Mouse (Mus musculus): ENCODE data around the gene BC049730.
"Not testable (repeated sequence)": the region's sequence is repeated elsewhere in the genome, so short reads cannot be mapped to it uniquely, and the experiment has no call there.

The BC049730 gene

GRCm38 (mm10) chr7:24708832-24709292, at the start of gene BC049730:
Gene BC049730, plus strand, starts transcription at chr7:24709242.
- DNase-seq (ENCODE audit: low spot score), result no peak

GRCm38 (mm10) chr7:24659737-24660357, 49.2 kb upstream of the BC049730 start:
- DNase-seq (ENCODE audit: low spot score), result no peak

GRCm38 (mm10) chr7:24661118-24661904, 47.7 kb upstream of the BC049730 start:
- no peak for DNase-seq (ENCODE audit: low spot score)

GRCm38 (mm10) chr7:24662575-24662974, 46.5 kb upstream of the BC049730 start:
- DNase-seq (ENCODE audit: low spot score), result peak; percentile 92

- no peak for DNase-seq (ENCODE audit: low spot score)
Measured at GRCm38 (mm10) chr7:24664301-24664700, 44.7 kb upstream of the BC049730 start.

- DNase-seq (ENCODE audit: low spot score), result no peak
Measured at GRCm38 (mm10) chr7:24664959-24665358, 44.1 kb upstream of the BC049730 start.

DNA sequence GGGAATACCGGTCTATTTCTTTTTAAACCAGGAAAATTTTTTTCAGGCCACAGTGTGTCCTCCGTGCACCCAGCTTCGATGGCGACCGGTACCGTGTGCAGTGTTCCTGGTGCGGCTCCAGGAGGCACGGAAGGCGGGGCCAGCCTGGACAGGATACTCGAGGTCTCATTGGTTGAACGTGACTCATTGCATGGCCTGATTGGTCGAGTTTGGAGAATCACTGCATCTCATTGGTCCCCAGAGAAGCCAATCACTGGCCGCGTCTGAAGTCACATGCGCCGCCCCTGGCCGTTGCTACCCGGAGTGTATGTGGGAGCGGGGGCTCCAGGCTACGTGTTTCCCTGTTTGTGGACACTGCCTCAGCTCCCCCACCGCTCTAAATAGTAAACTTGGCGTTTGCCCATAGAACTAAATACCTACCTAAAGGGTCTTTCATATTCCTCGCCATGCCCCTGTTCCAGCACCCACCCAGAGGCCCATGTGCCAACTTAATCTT, 37.0 kb upstream of the BC049730 start:
- DNase-seq (ENCODE audit: low spot score), result no peak

- DNase-seq (ENCODE audit: low spot score), result no peak
Measured at GRCm38 (mm10) chr7:24676575-24676974, 32.5 kb upstream of the BC049730 start, which contains the start of gene Tex101. Gene Tex101, minus strand, starts transcription at chr7:24676675.

GRCm38 (mm10) chr7:24684121-24684520, 24.9 kb upstream of the BC049730 start:
- DNase-seq (ENCODE audit: low spot score), result not testable (repeated sequence)

DNA sequence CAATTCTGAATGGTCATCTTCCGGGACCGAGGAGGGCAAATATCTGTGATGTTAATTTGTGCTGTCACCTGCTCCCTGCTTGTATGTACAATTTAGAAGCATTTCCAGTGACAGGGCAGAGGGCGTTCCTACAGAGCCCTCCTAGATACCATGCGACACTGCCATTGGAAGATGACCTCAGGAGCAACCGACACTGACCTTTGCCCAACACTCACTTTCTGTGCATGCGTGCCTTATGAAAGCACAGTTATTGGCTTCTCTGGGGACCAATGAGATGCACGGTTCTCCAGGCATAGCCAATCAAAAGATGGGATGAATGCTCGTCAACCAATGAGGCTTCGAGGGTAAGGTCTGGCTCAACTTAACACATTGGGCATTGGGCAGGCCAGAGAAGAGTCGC, 21.5 kb upstream of the BC049730 start:
- not testable (repeated sequence) for DNase-seq (ENCODE audit: low spot score)

- DNase-seq (ENCODE audit: low spot score), result not testable (repeated sequence)
Measured at GRCm38 (mm10) chr7:24692693-24693092, 16.3 kb upstream of the BC049730 start.

DNA sequence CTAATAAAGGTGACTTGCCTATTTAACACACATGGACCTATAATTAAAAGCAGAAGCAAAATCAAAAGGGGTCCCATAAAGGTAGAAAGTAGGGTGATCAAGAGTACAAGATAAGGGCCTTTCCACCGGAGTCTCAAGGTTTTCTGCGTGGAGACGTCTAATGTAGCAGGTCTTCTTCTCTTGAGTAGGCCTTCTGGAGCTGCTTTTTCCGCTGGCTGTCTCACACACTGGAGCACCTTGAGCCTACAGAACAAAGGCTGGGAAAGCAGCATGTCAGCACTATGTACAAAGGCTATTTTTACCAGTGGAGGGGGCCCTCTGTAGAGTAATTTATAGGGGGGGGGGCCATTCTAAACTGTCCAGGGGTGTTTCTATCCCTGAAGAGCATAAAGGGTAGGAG, 11.2 kb upstream of the BC049730 start:
- not testable (repeated sequence) for DNase-seq (ENCODE audit: low spot score)

DNA sequence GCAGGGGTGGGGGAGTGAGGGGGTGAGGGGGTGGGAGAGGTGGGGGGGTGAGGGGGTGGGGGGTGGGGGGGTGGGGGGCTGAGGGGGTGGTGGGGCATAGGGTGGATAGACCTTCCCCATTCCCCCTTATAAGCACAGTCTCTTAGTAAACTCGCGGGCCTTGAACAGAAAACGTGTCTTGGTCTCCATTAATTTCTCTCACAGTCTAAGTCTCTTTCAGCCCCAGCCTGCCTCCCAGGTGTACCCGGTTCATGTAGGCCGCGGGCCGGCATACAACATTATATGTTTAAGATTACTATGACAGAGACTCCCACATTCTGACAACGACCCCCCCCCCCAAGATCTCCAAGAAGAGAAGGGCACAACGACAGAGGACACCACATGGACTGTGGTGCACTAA, 6.2 kb upstream of the BC049730 start:
- DNase-seq (ENCODE audit: low spot score), result not testable (repeated sequence)

- DNase-seq (ENCODE audit: low spot score), result no peak
Measured at GRCm38 (mm10) chr7:24715039-24715438, 6.0 kb downstream of the BC049730 start.

DNA sequence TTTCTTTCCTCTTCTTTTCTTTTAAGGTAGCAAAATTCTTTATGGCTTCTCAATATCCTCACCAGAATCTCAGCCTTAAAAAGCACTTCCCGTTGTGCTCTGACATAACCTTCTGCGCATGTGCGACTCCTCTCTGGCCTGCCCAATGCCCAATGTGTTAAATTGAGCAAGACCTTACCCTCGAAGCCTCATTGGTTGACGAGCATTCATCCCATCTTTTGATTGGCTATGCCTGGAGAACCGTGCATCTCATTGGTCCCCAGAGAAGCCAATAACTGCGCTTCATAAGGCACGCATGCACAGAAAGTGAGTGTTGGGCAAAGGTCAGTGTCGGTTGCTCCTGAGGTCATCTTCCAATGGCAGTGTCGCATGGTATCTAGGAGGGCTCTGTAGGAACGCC, 17.8 kb downstream of the BC049730 start, which contains the start of gene Gm4763:
Gm4763 (minus strand) TSS at position 101 of the 400 bp plus-strand sequence.
- not testable (repeated sequence) for DNase-seq (ENCODE audit: low spot score)

DNA sequence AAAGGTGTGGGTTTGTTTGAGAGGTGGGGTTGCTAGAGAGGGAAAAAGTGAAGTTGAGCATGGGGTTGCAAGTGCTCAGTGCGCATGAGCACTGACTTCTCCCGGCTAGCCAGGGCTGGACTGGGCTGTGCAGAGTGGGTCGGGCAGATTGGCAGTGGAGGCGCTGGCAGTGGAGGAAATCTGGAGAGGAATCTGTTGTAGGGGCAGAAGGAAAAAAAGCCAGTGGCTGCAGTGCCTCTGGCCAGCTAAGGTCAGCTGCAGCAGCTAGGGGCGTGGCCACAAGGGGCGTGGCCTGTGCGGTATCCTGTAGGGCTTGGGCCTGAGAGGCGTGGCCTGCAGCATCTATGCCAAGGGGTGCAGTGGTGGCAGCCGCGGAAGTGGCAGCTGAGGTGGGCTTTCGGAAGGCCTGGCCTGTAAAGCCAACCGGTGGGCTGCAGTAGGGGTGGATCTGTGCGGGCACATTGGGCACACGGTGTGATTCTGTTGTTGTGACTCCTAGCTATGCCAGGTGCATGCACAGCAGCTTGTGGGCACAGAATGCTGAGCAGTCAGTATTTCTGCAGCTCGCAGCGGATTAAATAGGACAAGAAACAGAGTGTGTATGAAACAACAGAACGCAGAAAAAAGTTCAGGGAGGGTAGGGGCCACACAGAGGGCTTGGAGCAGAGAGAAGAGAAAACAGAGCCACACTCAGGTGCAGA, 27.1 kb downstream of the BC049730 start:
- peak; percentile 70 for DNase-seq (ENCODE audit: low spot score)

DNA sequence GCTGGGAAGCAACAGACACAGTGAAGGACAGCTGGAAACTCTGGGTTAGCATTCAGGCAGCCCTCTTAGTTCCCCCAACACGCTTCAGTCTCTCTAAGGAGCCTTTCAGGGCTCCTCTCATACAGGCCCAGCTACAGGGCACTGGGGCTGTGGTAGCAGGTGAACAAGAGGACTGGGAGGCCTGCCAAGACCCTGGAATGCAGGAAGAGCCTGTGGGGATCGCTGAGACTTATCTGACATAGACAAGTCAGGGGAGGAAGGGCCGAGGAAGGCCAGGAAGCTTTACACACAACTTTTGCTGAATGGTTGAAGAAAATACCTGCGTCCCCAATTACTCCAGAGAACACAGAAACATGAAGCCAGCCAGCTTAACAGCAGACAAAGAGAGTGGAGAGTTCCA, 41.7 kb downstream of the BC049730 start:
- DNase-seq (ENCODE audit: low spot score), result no peak

GRCm38 (mm10) chr7:24751610-24752009, 42.6 kb downstream of the BC049730 start:
- DNase-seq (ENCODE audit: low spot score), result no peak

- DNase-seq (ENCODE audit: low spot score), result no peak
Measured at GRCm38 (mm10) chr7:24753476-24753875, 44.4 kb downstream of the BC049730 start.

DNA sequence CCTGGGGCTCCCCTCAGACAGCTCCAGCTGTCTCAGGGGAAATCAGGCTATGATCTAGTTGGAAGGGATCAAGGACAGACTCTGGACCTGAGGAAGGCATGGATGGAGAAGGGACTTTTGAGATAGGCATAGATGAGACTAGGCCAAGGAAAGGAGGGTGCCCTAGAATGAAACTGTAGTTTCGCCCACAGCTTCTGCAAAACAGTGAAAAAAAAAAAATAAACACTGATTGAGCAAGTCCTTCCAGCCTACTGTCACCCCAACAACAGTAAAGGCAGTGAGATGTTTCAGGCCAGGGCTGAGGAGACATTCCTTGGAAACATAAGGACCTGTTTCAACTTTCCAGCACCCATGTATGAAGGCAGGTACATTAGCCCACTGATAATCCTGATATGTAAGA, 49.5 kb downstream of the BC049730 start:
- DNase-seq (ENCODE audit: low spot score), result no peak

GRCm38 (mm10) chr7:24760211-24760610, 51.2 kb downstream of the BC049730 start, which contains the start of gene Cd177:
Gene Cd177, minus strand, starts transcription at chr7:24760311.
- no peak for DNase-seq (ENCODE audit: low spot score)

- DNase-seq (ENCODE audit: low spot score), result no peak
Measured at GRCm38 (mm10) chr7:24761161-24761560, 52.1 kb downstream of the BC049730 start.
